Mouse (Mus musculus): ENCODE measurements at regions not wholly inside any gene's neighbourhood (a gene's known extent, or its start where the extent isn't known, plus 50 kb on each side); places are given as distances from the start of the nearest gene placed in this dataset.

DNA sequence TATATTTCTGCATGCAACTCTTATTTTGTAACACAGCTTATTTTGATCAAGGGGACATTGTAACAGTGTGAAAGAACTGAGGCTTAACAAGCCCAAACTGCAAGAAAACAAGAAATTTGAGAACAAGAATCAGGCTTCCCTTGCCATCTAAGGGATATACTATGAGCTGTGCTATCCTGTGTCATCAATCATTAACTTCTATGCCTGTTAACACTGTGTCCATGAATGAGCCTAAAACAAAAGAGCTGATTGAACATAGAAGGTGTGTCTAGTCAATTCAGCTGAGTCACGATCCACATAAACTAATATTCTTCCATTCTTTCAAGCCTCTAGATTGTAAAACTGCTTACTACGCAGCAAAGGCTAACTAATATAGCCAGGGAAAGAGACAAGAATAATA lies 535.3 kb upstream of the Pbx1 start:
- TF ChIP-seq POLR2A (IDR thresholded peaks at IDR 0.05; ENCODE audit: extremely low read depth, insufficient read depth, low read length): no peak
- no peak for TF ChIP-seq CTCF (IDR thresholded peaks at IDR 0.05; ENCODE audit: extremely low read depth, insufficient read depth, low read length)
